Mouse (Mus musculus) neural tube, postnatal 0 days (tissue): ENCODE results near the gene Ttc28. TPM values are rescaled to one million over a fixed set of nuclear protein-coding genes. Genes with fewer than 3 reads are reported as not detected.
A peak's percentile ranks its signal among the peaks of the same experiment; 100 is the strongest.

Experiments
- microRNA counts: library from miRNA; unstranded; fragments of <30 nt; microRNA quantifications from one replicate; lab custom pipeline; 2015
- microRNA-seq: library from miRNA; unstranded; fragments of <30 nt; microRNA quantifications from one replicate; pipeline ENCODE4, GENCODE M21; 2016
- polyA plus RNA-seq: library from polyadenylated mRNA; unstranded; fragments of >200 nt; fragmentation: Nextera tagmentation; extraction: Ambion mirVana; gene quantifications from 2 replicates; pipeline ENCODE4 v1.2.1, GENCODE M21; 2015

The Ttc28 gene
- polyA plus RNA-seq, result 11.6 and 13.9 TPM in 2 replicates

GRCm38 (mm10) chr5:110879584-110880374 is at the start of gene Ttc28:
Ttc28 (plus strand) TSS chr5:110879803.

GRCm38 (mm10) chr5:110839678-110840365 is 39.8 kb upstream of the Ttc28 start, which contains the start of the genes Hscb and Chek2:
Hscb (minus strand) TSS chr5:110839777.
Chek2 (plus strand) TSS chr5:110839979.

GRCm38 (mm10) chr5:111330417-111331098 is 451.0 kb downstream of the Ttc28 start, which contains the start of gene Pitpnb:
Pitpnb (plus strand) TSS chr5:111330763.

MicroRNA genes within 50 kb of the gene (microRNA counts, 519-probe panel; counts per million panel counts)
- 40.5 counts per million for microRNA mmu-miR-701 (lab: Ali Mortazavi, UCI)

Small RNAs within 50 kb of the gene (microRNA-seq; reads per million reads assigned to microRNA genes)
- gene Mir701, result 105 reads per million, percentile 44 among the genes with 10 or more reads in this experiment

Other genes with a start within 250 kb of the Ttc28 start
- gene Noc4l, start 226.4 kb upstream of the Ttc28 start, polyA plus RNA-seq, result 34.7 and 40.7 TPM in 2 replicates
- gene Ddx51, start 226.4 kb upstream of the Ttc28 start, polyA plus RNA-seq, result 16.1 and 16.2 TPM in 2 replicates
- gene Ep400, start 109.1 kb upstream of the Ttc28 start, polyA plus RNA-seq, result 30.3 and 31.6 TPM in 2 replicates
- 21.0 and 22.4 TPM in 2 replicates for gene Pus1, start 99.1 kb upstream of the Ttc28 start, polyA plus RNA-seq
- gene Ulk1, start 69.7 kb upstream of the Ttc28 start, polyA plus RNA-seq, result 15.6 and 20.5 TPM in 2 replicates
- gene Hscb, start 40.0 kb upstream of the Ttc28 start, polyA plus RNA-seq, result 13.9 and 14.6 TPM in 2 replicates
- 3.7 and 5.0 TPM in 2 replicates for gene Chek2, start 39.8 kb upstream of the Ttc28 start, polyA plus RNA-seq